Mouse (Mus musculus): ENCODE results near the gene Spaca3.

DNA sequence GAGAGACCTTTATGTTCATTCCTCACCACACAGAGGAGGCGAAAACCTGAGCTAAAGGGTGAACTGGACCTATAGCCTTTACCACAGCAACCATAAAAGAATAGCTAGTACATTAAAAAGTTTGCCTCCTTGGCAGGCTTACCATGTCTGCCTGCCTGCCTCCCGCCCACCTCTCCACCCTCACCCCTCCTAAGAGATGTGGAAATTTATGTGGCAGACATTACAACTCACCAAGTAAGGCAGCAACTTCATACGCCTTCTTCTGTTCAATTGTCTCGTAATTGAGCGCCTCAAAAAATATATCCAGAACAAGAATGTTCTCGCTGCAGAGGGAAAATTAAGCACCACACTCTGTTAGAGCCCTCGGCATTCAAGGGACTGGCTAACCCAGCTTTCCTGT lies 28.2 kb downstream of the Spaca3 start:
- TF ChIP-seq CTCF (IDR thresholded peaks at IDR 0.05; ENCODE audit: low read depth, low read length) (no peak), POLR2A (IDR thresholded peaks at IDR 0.05; ENCODE audit: extremely low read depth, insufficient read depth, low read length) (no peak)

Measured in liver, adult 2 months (tissue).